Mouse (Mus musculus): Measurements from ENCODE around the gene Ltbp3. TPM values are rescaled to one million over a fixed set of nuclear protein-coding genes. Genes with fewer than 3 reads are reported as not detected.

Ltbp3 gene
- polyA plus RNA-seq, 1 experiment from 2014 or later = 51.9 TPM

DNA sequence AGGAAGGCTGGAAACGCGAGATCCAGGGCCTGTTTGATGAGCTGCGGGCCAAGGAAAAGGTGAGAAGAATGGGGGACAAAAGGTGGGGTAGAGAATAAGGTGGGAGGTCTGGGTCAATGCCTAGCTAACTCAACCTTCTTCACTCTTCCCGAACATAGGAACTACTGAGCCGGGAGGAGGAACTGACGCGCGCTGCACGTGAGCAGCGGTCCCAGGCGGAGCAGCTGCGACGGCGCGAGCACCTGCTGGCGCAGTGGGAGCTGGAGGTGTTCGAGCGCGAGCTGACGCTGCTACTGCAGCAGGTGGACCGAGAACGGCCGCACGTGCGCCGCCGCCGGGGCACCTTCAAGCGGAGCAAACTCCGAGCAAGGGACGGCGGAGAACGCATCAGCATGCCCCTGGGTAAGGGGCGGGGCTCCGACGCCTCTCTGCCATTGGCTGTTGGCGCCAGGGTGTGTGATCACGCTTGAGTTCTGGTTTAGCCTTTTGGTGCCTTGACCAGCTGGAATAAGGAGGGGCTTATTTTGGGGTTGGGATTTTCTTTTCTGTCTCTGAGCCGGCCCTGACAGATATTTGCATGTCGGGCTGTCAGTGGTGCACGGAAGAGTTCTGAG, 44.7 kb upstream of the Ltbp3 start:
- Histone ChIP-seq H3K9me3 (ENCODE audit: low read length) (no peaks in the 10 kb centered on the region), H3K4me2 (replicated peaks; ENCODE audit: low read depth, low read length) (no peak overlapping the region), H3K36me3 (ENCODE audit: insufficient read depth, low read length) (peaks cover 74% of the 10 kb centered on the region), H3K4me3 (ENCODE audit: low read depth, low read length) (no peak overlapping the region), H3K27ac (ENCODE audit: low read length) (no peak overlapping the region), H3K4me1 (ENCODE audit: insufficient read depth, low read depth, low read length) (peaks cover 10% of the 10 kb centered on the region), H3K27me3 (replicated peaks; ENCODE audit: insufficient read depth, low read length) (no peaks in the 10 kb centered on the region), H3K9ac (replicated peaks; ENCODE audit: low read depth) (no peak overlapping the region)
- DNase-seq (ENCODE audit: low spot score) (no peak), ATAC-seq (no peak)
- no peak for TF ChIP-seq EP300 (IDR thresholded peaks at IDR 0.05)
- TF ChIP-seq CTCF (IDR thresholded peaks at IDR 0.05) = no peak
- 46% methylated on average over 41 of the region's 41 CpGs for WGBS

DNA sequence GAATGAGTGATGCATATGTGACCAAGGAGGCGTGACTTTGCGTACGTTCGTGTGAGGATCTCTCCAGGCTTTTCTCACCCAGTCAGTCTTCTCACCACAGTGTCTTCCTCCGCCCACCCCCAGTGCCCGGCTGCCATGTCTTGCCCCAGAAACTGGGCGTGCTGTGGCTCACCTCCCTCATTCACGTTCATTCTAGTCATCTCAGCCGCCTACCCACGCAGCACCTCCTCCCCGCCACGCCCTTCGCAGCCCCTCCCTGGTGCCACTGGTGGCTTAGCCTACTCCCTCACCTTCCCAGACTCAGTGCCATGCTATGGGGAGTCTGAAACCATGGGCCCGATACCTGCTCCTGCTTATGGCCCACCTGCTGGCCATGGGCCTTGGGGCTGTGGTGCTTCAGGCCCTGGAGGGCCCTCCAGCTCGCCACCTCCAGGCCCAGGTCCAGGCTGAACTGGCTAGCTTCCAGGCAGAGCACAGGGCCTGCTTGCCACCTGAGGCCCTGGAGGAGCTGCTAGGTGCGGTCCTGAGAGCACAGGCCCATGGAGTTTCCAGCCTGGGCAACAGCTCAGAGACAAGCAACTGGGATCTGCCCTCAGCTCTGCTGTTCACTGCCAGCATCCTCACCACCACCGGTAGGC, 36.4 kb upstream of the Ltbp3 start, which contains the start of gene Kcnk7:
Gene Kcnk7, plus strand, starts transcription at position 205 of the 638 bp plus-strand sequence.
- WGBS = 56% methylated on average over 17 of the region's 17 CpGs
- DNase-seq (ENCODE audit: low spot score) (no peak), ATAC-seq (peak; percentile 56)
- H3K27ac ChIP-seq (ENCODE audit: low read length) = 0 out of 2 replicates have a peak within 1 kb of the TSS, but pooled peaks have one; percentile 26
- H3K4me3 ChIP-seq (ENCODE audit: low read depth, low read length) = no peak within 1 kb of the TSS
- TF ChIP-seq CTCF (IDR thresholded peaks at IDR 0.05) (no peak), EP300 (IDR thresholded peaks at IDR 0.05) (no peak)
- H3K27me3 ChIP-seq (replicated peaks; ENCODE audit: insufficient read depth, low read length) = no peaks in the 10 kb centered on the region
- no peaks in the 10 kb centered on the region for H3K9me3 ChIP-seq (ENCODE audit: low read length)
- peaks cover 38% of the 10 kb centered on the region for H3K36me3 ChIP-seq (ENCODE audit: insufficient read depth, low read length)
- H3K4me1 ChIP-seq (ENCODE audit: insufficient read depth, low read depth, low read length) = peaks cover 6% of the 10 kb centered on the region; the same call in 1 of the 2 replicates
- no peak within 1 kb of the TSS for H3K4me2 ChIP-seq (replicated peaks; ENCODE audit: low read depth, low read length)
- H3K9ac ChIP-seq (replicated peaks; ENCODE audit: low read depth) = no peak within 1 kb of the TSS

DNA sequence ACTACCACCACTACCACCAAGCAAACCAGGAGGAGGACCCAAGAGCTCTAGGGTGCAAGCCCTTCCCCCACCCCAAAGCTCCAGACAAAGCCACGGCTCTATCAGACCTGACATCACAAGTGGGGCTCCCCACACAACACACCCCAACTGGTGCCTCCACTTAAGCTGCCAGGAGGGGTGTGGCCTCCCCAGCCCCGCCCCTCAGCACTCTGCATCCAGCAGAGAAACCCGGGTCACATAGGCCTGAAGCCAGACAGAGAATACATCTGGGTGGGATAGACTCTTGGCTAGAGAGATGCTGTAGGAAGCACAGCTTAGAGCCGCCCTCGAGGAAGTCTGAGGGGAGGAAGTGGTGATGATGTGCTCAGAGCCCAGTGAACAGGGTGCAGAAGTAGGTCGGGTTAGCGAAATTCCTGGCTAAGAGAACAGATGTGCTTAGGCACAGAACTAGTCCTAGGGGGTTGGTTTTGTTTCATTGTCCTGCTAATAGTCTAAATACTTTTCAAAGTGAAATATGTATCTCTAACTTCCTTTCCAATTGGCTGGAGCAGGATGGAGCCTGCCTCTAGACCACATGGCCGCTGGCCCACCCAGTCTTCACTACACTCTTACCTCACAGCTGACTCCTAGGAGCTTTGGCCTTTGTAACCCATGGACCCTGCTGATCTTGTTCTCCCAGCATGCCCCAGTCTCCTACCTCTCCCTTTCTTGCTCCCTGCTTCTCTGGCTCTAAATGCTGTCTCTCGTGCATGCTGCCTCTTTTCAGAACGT, 35.7 kb upstream of the Ltbp3 start:
- Histone ChIP-seq H3K27me3 (replicated peaks; ENCODE audit: insufficient read depth, low read length) (no peaks in the 10 kb centered on the region), H3K4me2 (replicated peaks; ENCODE audit: low read depth, low read length) (no peak overlapping the region), H3K9ac (replicated peaks; ENCODE audit: low read depth) (no peak overlapping the region), H3K4me1 (ENCODE audit: insufficient read depth, low read depth, low read length) (peaks cover 6% of the 10 kb centered on the region; the same call in 1 of the 2 replicates), H3K36me3 (ENCODE audit: insufficient read depth, low read length) (peaks cover 35% of the 10 kb centered on the region), H3K9me3 (ENCODE audit: low read length) (no peaks in the 10 kb centered on the region), H3K4me3 (ENCODE audit: low read depth, low read length) (no peak overlapping the region), H3K27ac (ENCODE audit: low read length) (0 out of 2 replicates have a peak overlapping the region, but pooled peaks have one; percentile 26)
- ATAC-seq (peak; percentile 71), DNase-seq (ENCODE audit: low spot score) (peak; percentile 64)
- WGBS = 31% methylated on average over 10 of the region's 10 CpGs
- TF ChIP-seq EP300 (IDR thresholded peaks at IDR 0.05) (no peak), CTCF (IDR thresholded peaks at IDR 0.05) (no peak)

DNA sequence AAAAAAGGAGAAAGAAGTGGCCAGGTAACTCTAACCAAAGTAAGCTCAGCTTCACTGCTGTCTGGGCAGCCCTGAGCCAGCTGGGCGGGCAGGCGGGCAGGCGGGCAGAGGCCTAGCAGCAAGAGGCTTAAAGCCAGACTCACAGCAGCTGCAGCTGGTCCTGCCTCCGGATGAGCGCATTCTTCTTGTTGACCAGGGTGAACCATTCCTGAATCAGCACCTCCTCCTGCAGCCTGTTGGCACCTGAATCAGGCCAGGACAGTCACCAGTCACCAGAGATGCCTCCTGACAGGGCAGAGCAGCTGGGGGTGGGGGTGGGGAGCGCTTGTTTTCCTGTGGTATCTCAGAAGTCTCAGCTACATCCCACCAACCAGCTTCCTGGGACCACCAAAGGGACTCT, 30.6 kb upstream of the Ltbp3 start:
- no peak for ATAC-seq
- 95% methylated on average over 6 of the region's 6 CpGs for WGBS
- peaks cover 16% of the 10 kb centered on the region; the same call in 1 of the 2 replicates for H3K36me3 ChIP-seq (ENCODE audit: insufficient read depth, low read length)

DNA sequence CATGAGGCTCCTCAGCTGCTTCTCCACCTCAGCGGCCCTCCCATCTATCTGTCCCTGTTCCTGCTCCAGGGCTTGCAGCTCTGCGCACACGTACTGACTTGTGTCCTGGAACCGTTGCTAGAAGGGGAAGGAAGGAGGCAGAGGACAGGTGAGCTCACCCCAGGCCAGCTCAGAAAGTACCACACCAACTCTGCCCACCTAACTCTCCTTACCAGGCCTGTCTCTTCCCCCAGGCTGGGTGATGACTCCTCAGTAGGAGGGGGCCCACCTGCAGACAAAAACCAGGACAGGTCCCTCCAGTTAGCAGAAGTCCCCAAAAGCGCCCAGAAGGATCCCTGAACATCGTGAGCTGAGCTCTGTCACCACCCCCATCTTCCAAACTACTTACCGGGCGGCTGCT, 30.1 kb upstream of the Ltbp3 start:
- no peak overlapping the region for H3K4me3 ChIP-seq (ENCODE audit: low read depth, low read length)
- H3K4me1 ChIP-seq (ENCODE audit: insufficient read depth, low read depth, low read length) = peaks cover 8% of the 10 kb centered on the region
- peaks cover 16% of the 10 kb centered on the region; the same call in 1 of the 2 replicates for H3K36me3 ChIP-seq (ENCODE audit: insufficient read depth, low read length)
- no peaks in the 10 kb centered on the region for H3K9me3 ChIP-seq (ENCODE audit: low read length)
- TF ChIP-seq CTCF (IDR thresholded peaks at IDR 0.05) = no peak
- TF ChIP-seq EP300 (IDR thresholded peaks at IDR 0.05) = no peak
- ATAC-seq (no peak), DNase-seq (ENCODE audit: low spot score) (no peak)
- no peak overlapping the region for H3K9ac ChIP-seq (replicated peaks; ENCODE audit: low read depth)
- H3K27me3 ChIP-seq (replicated peaks; ENCODE audit: insufficient read depth, low read length) = no peaks in the 10 kb centered on the region
- no peak overlapping the region for H3K4me2 ChIP-seq (replicated peaks; ENCODE audit: low read depth, low read length)
- 85% methylated on average over 7 of the region's 8 CpGs for WGBS
- H3K27ac ChIP-seq (ENCODE audit: low read length) = no peak overlapping the region

More for the DNA sequence above, 30.6 kb upstream of the Ltbp3 start:
- no peak for TF ChIP-seq CTCF (IDR thresholded peaks at IDR 0.05)
- Histone ChIP-seq H3K27me3 (replicated peaks; ENCODE audit: insufficient read depth, low read length) (no peaks in the 10 kb centered on the region), H3K27ac (ENCODE audit: low read length) (no peak overlapping the region), H3K4me1 (ENCODE audit: insufficient read depth, low read depth, low read length) (peaks cover 8% of the 10 kb centered on the region), H3K9ac (replicated peaks; ENCODE audit: low read depth) (no peak overlapping the region), H3K4me3 (ENCODE audit: low read depth, low read length) (no peak overlapping the region), H3K4me2 (replicated peaks; ENCODE audit: low read depth, low read length) (no peak overlapping the region), H3K9me3 (ENCODE audit: low read length) (no peaks in the 10 kb centered on the region)
- no peak for DNase-seq (ENCODE audit: low spot score)

DNA sequence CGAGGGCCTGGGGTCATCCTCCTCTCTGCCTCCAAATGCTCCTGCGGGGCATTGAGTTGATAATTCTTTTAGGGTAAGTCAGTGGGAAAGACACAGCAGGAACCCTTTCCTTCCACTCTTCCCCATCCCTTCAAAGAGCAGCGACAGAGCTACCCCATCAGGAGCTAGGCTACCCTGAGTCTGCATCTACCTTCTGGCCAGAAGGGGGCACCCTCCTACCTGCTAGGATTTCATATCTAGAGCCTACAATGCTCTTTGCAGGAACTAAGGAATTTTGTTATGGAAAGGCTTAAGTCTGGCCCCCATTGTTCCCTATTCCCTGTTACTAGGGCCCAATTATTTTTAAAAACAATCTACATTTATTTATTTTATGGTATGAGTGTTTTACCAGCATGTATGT, 29.5 kb upstream of the Ltbp3 start:
- peak; percentile 31 for ATAC-seq
- 22% methylated on average over 3 of the region's 3 CpGs for WGBS
- peak; percentile 89 for TF ChIP-seq CTCF (IDR thresholded peaks at IDR 0.05)
- no peak for TF ChIP-seq EP300 (IDR thresholded peaks at IDR 0.05)
- H3K9ac ChIP-seq (replicated peaks; ENCODE audit: low read depth) = no peak overlapping the region
- no peak overlapping the region for H3K4me2 ChIP-seq (replicated peaks; ENCODE audit: low read depth, low read length)
- peaks cover 16% of the 10 kb centered on the region; the same call in 1 of the 2 replicates for H3K36me3 ChIP-seq (ENCODE audit: insufficient read depth, low read length)
- no peak overlapping the region for H3K4me3 ChIP-seq (ENCODE audit: low read depth, low read length)
- no peaks in the 10 kb centered on the region for H3K27me3 ChIP-seq (replicated peaks; ENCODE audit: insufficient read depth, low read length)
- H3K4me1 ChIP-seq (ENCODE audit: insufficient read depth, low read depth, low read length) = peaks cover 8% of the 10 kb centered on the region
- DNase-seq (ENCODE audit: low spot score) = peak; percentile 89
- H3K27ac ChIP-seq (ENCODE audit: low read length) = no peak overlapping the region
- H3K9me3 ChIP-seq (ENCODE audit: low read length) = no peaks in the 10 kb centered on the region

Measured in lung, postnatal 0 days (tissue).